Mouse (Mus musculus): ENCODE measurements around the gene Dcaf11. TPM values are rescaled to one million over a fixed set of nuclear protein-coding genes. Genes with fewer than 3 reads are reported as not detected.

The Dcaf11 gene
- 100 to 1,000 TPM; 129 to 130 TPM for total RNA-seq (2021)

DNA sequence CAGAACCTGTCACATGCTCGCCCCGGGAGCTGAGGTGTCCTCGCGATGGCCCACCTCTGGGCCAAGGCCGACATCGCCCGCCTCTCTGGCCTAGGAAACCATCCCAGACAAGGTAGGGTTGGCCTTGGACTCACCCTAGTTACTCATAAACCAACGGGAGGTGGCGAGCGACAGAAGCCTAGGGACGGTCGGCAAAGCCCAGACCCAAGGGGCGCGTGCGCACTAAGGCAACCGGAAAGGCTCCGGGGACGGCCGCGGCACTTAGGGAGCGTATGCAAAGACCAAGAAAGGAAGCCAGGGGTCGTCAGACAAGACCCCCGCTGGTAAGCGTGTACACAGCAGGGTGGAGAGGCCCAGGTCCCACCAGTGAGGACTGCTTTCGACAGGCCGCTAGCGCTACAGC, at the start of gene Dcaf11:
Dcaf11 (plus strand) TSS at position 208 of the 403 bp plus-strand sequence.
- DNase-seq (ENCODE audit: low spot score) = peak; percentile 81
- intact Hi-C loops (cut with DNase I) = loop anchor here (5.0 kb wide), 1 partner anchor 43 kb away; the partner anchor contains the start of gene Irf9

DNA sequence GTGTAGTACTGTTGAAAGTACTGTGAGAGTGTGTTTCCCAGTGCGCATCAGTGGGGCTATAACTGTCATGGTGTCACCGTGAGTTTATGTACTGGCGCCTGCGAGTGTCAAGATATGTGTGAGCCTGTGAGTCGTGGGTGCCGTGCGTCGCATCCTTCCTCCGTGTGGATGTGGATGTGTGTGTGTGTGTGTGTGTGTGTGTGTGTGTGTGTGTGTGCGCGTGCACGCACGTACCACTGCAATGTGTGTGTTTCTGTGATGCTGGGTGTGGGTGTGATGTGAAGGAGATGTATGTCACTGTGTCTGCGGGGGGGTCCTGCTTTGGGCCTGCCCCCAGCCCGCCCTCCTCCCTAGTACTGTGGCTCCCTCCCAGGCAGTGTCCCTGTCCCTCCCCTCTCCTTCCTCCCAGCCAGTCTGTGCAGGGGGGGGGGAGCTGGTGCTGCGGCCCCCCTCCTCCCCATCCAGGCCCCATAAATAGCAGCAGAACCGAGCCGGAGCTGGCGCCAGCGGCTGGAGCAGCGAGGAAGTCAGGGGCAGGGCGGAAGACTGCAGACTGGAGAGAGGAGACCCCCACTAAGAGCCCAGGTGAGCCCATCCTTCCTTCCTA, 49.6 kb upstream of the Dcaf11 start, which contains the start of gene Cpne6:
Cpne6 (plus strand) TSS at position 321 of the 607 bp plus-strand sequence.
- no peak for DNase-seq (ENCODE audit: low spot score)
- intact Hi-C loops (cut with DNase I) = no loop called here

DNA sequence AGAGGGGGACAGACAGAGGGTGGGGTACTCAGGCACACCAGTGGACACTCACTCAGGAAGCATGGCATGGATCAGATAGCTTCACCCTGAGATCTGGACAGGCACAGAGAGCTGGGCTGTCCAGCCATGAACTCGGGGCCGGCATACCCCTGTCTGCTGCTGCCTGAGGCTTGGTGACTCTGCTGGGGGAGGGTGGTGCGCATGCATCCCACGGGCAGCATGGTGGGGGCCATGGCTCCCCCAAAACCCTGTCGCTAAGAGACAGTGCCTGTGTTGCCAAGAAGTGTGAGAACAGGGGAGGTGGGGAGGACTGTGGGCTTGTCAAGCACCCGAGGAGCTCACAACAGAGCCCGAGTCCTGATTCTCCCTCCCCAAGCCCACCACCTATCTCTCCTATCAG, 48.8 kb upstream of the Dcaf11 start:
- intact Hi-C loops (cut with DNase I) = no loop called here
- no peak for DNase-seq (ENCODE audit: low spot score)

DNA sequence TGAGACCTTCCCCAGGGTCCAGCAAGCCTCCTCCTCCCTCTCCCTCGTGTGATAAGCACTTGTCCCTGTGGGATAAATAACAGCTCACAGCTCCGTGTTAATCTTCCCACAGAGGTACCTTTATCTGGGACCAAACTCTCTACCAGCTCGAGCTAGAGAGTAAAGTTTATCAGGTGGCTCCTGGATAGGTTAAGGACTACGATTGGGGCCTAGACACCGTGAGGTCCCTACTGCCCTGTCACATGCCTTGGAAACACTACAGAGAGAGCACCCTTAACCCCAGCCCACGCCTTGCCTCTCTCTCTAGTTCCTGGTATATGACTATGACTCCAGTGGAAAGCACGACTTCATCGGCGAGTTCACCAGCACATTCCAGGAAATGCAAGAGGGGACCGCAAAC, 45.9 kb upstream of the Dcaf11 start:
- no peak for DNase-seq (ENCODE audit: low spot score)
- intact Hi-C loops (cut with DNase I) = no loop called here

DNA sequence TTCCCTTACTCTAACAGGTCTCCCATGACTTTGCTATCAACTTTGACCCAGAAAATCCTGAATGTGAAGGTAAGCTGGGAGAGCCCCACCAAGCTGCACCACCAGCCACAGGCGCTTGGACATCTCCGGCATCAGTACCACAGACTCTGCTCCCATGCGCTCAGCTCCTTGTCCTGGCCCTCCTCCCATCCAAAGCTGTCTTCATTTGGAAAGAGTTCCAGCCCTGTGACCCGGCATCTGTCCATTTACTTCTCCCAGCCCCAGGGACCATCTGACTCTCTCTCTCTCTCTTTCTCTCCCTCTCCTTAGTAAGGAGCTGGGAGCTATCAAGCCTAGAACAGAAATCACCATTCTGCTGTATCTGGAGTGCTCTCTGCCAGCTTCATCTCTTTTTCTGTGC, 44.0 kb upstream of the Dcaf11 start:
- intact Hi-C loops (cut with DNase I) = no loop called here
- DNase-seq (ENCODE audit: low spot score) = no peak

DNA sequence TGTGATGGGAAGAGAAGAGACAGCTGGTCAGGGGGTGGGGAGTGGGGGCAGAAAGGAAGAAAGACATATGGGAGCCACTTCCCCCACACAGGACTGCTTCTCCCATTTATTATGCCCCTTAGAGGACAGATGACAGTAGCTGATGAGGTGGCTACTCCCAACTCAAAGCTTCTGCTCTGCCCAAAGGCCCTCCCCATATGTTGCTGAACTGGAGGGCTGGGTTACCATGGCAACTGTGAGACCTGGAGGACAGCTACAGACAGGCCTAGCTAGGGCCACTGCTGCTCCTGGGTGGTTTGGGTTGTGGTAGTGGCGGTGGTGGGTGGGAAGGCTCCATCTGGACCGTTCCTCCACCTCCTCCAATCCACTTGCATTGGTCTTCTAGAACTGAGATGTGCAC, 40.9 kb upstream of the Dcaf11 start:
- intact Hi-C loops (cut with DNase I) = no loop called here
- no peak for DNase-seq (ENCODE audit: low spot score)

DNA sequence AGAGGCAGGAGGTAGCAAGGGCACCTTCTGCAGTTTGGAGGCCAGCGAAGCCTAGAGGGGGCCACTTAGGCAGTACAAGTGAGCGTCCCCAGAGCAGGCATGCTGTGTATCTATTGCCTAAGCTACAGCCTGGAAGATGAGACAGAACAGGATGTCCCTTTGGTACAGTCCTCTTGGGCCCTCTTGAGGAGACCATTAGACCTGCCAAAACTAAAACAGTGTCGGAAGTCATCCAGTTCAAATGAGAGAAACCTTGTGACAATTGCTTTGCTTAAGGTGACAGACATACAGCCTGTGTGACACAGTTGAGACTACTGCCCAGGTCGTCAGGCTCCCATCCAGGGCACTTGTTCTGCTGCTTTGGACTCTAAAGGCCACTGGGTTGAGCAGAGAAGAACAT, 40.2 kb upstream of the Dcaf11 start:
- intact Hi-C loops (cut with DNase I) = no loop called here
- no peak for DNase-seq (ENCODE audit: low spot score)

DNA sequence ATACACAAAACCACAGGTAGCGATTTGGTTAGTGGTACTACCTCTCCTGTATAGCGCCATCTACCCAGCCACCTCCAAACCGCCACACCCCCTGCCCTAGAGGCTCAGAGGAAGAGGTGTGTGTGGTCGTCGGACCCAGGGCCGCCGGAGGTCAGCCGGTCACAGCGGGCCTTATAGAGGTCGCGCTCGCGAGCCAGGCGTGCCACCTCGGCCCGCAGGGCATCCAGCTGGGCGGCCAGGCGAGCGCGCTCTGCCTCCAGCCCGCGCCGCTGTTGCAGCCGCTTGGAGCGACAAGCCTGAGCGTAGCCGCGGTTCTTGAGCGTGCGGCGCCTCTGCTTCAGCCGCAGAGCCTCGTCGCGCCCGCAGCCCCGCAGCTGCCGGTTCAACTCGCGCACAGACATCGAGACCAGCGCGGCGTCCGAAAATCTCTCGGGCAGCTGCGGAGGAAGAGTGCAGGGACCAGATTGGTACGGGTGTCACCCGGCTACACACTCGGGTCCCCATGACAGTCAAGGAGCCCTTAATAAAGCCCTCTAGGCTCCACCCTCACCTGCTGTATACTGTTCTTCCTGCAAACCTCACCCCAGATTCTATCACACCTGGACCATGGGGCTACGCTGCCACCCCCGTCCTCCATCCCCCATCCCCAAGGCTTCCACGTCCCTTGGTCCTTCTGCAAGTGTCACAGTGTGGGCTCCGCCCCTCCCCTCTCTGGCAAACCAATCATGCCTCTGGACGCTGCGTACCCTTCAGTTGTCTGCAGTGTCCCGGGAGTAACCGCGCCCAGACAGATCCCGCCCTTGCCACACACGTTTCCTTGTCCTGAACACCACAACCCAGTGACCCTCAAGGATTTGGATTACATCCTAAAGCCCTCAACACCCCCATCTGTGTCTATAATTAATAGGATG, 39.1 kb upstream of the Dcaf11 start:
- intact Hi-C loops (cut with DNase I) = no loop called here
- DNase-seq (ENCODE audit: low spot score) = no peak

DNA sequence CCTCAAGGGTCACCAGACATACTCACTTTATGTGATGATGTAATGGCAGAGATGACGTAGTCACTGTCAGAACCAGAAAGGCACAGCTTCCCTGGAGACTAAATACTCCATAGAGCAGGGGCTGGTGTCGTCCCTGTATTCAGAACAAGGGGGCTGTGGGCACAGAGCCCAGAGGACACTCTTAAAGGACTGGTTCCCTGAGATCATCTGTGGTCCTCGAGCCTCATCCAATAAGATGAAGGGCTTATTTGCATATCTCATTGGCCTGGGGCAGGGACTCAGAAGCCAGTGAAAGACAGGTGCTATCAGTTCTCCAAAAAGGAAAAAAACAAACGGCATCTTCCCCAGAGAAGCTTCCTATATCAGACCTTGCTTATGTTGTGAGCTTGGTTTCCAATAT, 35.7 kb upstream of the Dcaf11 start:
- no peak for DNase-seq (ENCODE audit: low spot score)
- intact Hi-C loops (cut with DNase I) = no loop called here

DNA sequence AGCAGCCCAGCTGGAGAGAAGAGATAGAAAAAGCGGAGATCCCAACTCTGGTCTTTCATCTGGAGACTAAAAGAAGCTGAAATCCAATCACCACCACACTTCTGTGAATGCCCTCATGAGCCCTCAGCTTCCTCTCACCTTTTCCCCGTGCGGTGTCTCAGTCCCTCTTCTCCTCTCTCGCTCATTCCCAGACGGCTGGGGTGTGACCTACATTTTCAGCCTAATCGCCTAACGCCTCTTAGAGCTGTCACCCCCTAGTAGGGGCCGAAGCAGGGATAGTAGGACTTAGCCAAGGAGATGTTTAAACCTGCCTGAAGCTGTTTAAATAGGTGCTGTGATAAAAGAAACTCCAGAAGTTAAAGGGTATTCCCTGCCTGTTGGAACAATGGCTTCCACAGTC, 35.0 kb upstream of the Dcaf11 start, which contains the start of gene Nrl:
Nrl (minus strand) TSS at position 197 of the 400 bp plus-strand sequence.
- intact Hi-C loops (cut with DNase I) = no loop called here
- no peak for DNase-seq (ENCODE audit: low spot score)

DNA sequence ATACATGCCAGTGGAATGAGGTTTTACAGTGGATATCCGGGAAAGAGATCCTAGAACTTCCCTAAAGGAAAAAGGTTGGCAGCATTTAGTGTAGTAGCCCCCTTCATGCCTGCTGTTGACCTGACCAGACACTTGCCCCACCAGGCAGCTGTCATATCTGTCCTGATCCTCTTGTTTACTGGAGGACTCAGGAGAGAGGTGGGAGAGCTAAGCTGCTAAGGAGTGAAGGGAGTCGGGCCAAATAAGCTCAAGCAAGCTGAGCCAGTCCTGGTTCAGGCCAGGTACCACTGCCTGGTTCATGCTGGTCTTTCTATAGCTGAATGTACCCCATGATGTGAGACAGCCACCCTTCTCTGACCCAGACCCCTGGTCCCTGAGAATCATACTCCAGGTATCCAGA, 33.1 kb upstream of the Dcaf11 start:
- no peak for DNase-seq (ENCODE audit: low spot score)
- intact Hi-C loops (cut with DNase I) = no loop called here

DNA sequence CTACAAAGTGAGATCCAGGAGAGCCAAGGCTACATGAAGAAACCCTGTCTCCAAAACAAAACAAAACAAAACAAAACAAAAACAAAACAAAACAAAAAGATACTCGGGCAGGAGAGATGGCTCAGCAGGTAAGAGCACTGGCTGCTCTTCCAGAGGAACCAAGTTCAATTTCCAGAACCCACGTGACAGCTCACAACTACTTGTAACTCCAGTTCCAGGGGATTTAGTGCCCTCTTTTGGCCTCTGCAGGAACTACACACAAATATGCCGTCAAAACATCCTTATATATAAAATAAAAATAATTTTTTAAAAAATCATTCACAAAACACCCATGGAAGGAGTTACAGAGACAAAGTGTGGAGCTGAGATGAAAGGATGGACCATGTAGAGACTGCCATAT, 31.9 kb upstream of the Dcaf11 start:
- DNase-seq (ENCODE audit: low spot score) = no peak
- intact Hi-C loops (cut with DNase I) = no loop called here

DNA sequence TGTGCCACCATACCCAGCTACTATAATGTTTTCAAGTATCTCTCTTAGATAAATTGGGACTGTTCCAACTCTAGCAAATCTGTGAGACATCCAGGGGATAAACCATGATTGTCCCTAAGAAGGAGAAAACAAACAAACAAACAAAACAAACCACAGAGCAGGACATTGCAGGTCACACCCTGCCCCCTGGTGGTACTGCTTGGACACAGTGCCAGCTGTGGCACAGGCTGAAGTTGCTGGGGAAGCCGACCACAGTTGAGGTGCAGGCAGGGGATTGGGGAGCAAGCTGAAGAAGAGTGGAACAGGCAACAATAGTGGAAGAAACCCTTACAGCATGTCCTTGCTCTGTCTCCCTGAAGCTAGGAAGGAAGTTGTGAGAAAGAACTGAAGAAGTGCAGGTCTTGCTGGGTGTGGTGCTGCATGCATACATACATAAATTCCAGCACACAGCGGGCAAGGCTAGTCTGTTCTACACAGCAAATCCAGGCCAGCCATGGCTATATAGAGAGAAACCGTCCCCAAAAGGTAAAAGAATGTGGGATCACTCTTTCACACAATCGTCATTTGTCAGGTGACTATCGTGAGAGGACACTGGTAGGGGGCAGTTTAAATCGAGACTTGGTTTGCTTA, 23.6 kb upstream of the Dcaf11 start:
- DNase-seq (ENCODE audit: low spot score) = no peak

DNA sequence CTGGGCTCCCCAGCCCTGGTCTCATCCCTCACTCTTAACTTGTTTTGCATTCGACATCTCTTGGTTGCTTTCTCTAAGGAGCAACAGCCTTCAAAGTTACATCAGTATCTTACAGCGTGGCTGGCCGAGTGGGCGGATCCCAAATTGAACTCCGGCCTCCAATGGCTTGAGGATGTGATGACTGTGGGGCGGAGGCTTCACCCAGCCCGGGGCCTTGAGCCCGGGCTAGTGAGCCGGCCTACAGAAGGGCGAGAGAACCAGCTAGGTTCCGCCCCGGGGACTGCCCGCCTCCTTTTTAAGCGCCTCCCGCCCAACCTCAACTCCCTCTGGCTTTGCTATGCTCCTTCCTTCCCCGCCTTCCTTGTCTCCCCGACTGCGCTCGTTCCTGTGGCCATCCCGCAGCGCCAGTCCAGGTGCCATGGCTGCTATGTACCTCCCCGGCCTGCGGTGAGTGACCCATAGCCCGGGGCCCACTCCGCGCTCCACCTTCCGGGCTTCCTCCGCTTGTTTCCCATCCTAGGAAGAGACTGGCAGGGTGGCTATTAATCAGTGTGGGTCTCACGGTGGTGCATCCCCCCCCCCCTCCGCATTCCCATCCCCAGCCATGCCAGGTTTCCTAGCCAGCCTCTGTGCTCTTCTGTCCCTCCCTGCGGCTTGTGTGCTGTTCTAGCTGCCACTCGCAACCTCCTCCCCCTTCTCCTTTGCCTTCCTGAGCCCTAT, 19.6 kb upstream of the Dcaf11 start, which contains the start of gene Pck2:
Pck2 (plus strand) TSS at position 200 of the 720 bp plus-strand sequence.
- peak; percentile 91 for DNase-seq (ENCODE audit: low spot score)
- intact Hi-C loops (cut with DNase I) = loop anchor here (2.0 kb wide), 1 partner anchor 17 kb away; no protein-coding TSS in a partner anchor

More for the DNA sequence above, 23.6 kb upstream of the Dcaf11 start:
- intact Hi-C loops (cut with DNase I) = loop anchor here (1.0 to 10.0 kb wide), 2 partner anchors 39 to 261 kb away; no protein-coding TSS in a partner anchor

DNA sequence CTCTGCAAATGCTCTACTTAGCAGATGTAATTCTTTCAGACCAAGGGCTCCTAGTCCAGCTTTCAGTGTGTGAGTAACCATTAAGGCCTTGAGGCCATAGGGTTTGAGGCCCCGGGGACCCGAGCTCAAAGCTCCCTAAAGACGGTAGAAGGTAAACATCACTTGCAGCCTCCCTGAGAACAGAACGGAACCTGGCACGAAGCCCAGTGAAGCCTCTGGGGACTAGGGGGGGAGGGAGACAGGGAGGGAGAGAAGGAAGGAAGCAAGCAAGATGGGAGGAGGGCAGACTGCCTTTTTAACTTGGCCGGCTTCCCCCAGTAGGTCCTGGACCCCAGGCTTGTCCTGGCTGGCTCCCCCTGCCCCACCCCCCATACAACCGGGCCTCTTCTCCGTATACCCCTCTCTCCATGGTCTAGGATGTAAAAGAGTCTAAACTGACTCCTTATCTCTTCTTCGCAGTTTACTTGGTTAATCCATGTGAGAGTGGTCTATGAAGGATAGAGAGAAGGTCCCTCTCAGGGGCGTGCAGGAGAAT, 19.0 kb upstream of the Dcaf11 start:
- DNase-seq (ENCODE audit: low spot score) = peak; percentile 66
- intact Hi-C loops (cut with DNase I) = loop anchor here (2.0 kb wide), 1 partner anchor 16 kb away; no protein-coding TSS in a partner anchor

DNA sequence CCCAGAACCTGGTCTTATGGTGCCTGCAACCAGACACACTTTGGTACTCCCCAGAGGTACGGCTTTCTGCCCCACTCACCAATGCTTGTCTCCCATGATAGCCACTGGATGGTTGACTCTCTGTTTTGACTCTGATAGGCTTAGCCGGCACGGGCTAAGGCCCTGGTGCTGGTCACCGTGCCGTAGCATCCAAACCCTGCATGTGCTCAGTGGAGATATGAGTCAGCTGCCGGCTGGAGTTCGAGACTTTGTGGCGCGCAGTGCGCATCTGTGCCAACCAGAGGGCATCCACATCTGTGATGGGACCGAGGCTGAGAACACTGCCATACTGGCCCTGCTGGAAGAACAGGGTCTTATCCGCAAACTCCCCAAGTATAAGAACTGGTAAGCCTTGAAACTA, 17.5 kb upstream of the Dcaf11 start:
- intact Hi-C loops (cut with DNase I) = no loop called here
- no peak for DNase-seq (ENCODE audit: low spot score)

DNA sequence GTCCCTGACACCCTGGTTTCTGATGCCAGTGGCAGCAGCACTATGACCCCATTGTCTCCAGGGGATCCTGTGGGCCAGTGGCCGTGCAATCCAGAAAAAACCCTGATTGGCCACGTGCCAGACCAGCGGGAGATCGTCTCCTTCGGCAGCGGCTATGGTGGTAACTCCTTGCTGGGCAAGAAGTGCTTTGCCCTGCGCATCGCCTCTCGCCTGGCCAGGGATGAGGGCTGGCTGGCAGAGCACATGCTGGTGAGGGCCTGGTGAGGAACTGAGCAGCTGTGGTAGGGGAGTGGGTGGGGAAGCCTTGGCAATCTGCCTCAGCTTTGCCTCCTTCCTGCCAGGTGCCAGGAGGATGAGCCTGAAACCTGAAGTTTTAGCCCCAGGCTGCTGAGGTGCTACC, 15.5 kb upstream of the Dcaf11 start:
- DNase-seq (ENCODE audit: low spot score) = no peak

DNA sequence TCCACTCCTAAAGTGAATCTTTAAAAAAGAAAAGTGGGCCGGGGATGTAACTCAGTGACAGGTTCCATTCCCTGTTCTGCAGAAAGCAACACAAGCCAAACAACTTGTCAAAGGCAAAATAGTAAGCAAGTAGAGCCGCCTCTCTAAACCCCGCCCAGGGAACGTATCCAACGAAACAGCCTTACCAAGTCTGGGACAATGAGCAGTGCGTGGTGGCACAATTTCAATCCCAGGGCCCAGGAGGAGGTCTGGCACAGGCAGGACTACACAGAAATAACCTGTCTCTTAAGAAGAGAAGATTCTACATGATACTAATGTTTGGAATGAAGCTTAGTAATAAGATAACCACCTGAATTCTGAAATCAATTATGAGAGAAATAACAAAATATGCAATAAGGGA, 9.6 kb upstream of the Dcaf11 start:
- DNase-seq (ENCODE audit: low spot score) = no peak
- intact Hi-C loops (cut with DNase I) = no loop called here

More for the DNA sequence above, 15.5 kb upstream of the Dcaf11 start:
- intact Hi-C loops (cut with DNase I) = no loop called here

DNA sequence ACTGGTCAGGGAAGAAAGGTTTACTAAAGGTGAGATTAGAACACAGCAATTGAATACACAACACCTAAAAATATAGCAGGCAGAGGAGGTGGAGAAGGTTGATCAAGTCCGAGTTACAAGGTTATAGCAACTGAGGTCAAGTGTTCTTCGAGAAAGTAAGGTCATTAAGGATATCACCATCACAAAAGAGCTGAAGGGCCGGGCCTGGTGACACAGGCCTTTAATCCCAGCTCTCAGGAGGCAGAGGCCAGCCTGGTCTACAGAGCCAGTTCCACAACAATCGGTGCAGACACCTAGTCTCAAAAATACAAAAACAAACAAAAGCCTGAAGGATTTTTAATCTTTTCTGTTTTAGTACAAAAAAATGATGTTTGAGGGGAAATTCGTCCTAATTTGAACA, 8.5 kb upstream of the Dcaf11 start:
- DNase-seq (ENCODE audit: low spot score) = no peak
- intact Hi-C loops (cut with DNase I) = no loop called here

DNA sequence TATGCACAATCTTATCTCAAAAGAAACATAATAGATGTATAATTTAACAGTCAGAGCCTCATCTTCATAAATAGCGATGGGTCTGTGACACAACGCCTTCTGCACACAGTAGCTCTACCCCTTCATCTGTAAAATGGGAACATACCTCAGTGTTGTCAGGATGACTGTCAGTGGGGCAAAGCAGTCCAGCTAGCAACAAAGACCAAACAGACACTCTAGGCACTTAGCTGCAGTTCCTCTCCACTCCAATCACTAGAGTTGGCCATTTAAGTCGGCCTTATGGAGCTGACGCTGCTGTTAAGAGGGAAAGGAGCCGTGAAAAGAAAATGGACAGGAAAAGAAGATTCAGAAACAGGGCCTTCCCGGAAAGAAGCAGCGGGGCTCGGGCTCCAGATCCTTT, 8.0 kb upstream of the Dcaf11 start:
- intact Hi-C loops (cut with DNase I) = no loop called here
- no peak for DNase-seq (ENCODE audit: low spot score)

Measured in heart, postnatal 25 days (tissue).